Mouse (Mus musculus) megakaryocyte progenitor cell, adult 5-6 weeks (primary cell): Measurements from ENCODE around the gene Fkbp2. TPM values are rescaled to one million over a fixed set of nuclear protein-coding genes. Genes with fewer than 3 reads are reported as not detected.
"Not testable (repeated sequence)": the region's sequence is repeated elsewhere in the genome, so short reads cannot be mapped to it uniquely, and the experiment has no call there.

Experiments used
- ATAC-seq: replicated peaks from 2 replicates; pipeline ENCODE4 v1.8.0; 2016; ENCODE audit warnings: mild to moderate bottlenecking, moderate TSS enrichment, inconsistent platforms; ENCODE audit not compliant: poor library complexity
- total RNA-seq, 2 experiments: library from RNA; stranded (forward) in 1 of 2; stranded (reverse) in 1 of 2; fragments of 157-497, 149-512 nt in 1 of 2; fragments of 200-1000 nt in 1 of 2; gene quantifications; 2 replicates each; pipeline versions ENCODE4 v1.2.3 to v1.2.4; 2015 to 2017

The Fkbp2 gene
- total RNA-seq, 2 experiments from 2014 or later = 123 to 176 TPM

DNA sequence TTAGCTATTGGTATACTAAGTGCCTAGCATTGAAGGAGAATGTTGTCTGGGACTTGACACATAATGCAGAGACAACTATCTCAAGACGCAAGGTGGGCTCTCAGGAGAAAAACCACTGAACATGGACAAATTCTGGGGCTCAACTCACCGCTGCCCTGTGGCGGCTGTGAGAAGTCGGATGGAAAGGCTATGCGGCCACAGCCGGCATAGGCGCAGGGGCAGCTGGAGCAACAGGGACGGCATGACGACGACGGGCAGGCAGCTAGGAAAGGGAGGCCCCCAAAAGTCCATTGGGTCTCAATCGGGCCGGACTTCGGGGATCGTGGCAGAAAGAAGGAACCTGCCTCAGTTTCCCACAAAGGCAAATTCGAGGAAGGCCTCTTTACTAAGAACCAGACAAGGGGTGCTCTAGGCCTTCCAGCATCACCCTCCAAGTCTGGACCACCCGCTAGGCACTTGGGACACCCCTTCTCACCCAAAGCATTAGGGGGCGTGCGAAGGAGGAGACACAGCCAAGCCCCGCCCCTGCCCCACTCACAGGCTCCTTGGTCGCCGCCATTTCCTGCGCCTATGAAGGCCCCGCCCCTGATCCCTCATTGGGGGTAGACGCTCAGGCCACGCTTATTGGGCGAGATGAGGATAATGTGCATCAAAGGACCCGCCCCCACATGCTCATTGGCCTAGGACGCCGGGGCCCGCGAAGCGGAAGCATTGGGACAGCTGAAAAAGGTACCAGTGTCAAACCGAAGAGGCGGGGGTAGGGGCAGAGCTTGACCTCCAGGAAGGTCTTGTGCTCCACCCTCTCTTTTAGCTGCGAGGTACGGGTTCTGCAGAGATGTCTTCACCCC is 11.9 kb upstream of the Fkbp2 start, which contains the start of gene Dnajc4:
Gene Dnajc4, minus strand, starts transcription at position 562 of the 848 bp plus-strand sequence.
- ATAC-seq = peak; percentile 93

DNA sequence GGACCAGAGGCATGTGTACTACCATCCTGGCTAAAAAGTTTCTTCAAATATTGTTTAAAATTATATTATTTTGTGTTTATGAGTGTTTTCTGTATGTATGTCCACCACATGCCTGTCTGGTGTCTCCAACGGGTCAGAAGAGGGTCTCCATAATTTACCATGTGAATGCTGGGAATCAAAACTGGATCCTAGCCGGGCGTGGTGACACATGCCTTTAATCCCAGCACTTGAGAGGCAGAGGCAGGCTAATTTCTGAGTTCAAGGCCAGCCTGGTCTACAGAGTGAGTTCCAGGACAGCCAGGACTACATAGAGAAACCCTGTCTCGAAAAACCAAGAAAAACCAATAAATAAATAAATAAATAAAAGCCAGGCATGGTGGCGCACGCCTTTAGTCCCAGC is 10.9 kb upstream of the Fkbp2 start:
- ATAC-seq = not testable (repeated sequence)

DNA sequence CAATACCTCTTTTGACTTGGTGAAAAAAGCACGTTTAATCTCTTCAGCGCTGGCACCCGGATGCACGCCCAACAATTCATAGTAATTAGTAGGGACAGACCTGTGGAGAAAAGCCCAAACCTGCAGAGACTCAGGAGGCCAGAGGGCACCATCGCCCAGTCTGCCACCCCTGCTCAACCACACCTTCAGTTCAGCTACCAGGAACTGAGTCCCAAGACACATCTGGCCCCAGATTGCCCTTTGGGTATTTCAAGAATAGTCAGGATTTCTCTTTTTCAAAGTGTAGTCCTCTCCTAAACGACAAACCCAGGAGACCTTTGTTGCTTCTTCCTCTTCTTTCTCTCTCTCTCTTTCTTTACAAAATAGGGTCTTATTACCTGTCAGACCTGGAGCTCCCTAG is 10.4 kb upstream of the Fkbp2 start:
- no peak for ATAC-seq

DNA sequence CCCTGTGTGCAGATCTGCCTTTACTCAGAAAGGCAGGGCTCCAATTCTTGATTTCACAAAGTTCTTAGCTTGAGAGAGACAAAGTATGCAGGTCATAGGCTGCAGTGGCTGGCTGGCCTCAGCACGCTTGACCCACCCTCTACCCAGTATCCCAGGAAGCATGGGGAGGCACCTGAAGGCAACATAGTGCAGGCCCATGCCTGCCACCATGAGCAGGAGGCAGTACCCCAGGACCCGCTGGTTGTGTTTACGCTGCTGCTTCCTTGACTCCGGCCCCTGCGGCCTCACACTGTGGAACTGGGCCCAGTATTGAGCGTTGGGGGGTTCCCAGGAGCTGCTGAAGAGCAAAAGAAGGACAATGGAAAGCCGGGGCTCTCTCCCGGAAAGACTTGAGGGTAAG is 8.9 kb upstream of the Fkbp2 start:
- ATAC-seq = no peak

DNA sequence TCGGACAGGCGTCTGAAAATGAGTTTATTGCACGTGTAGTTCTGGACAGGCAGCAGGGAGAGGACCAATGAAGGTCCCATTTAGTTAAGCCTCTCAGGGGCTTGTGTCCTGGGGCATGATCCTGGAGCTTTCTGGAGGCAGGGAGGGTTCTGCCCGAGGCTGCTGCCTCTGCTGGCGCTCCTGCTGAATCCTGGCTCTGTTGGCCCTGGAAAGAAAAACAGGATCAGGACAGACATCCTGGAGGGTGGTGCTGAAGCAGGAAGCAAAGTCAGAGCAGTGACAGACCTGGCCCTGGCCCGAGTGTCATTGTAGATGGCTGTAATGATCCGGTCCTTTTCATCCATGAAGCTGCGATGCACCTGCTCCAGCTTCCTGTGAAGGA is 7.6 kb upstream of the Fkbp2 start:
- no peak for ATAC-seq

DNA sequence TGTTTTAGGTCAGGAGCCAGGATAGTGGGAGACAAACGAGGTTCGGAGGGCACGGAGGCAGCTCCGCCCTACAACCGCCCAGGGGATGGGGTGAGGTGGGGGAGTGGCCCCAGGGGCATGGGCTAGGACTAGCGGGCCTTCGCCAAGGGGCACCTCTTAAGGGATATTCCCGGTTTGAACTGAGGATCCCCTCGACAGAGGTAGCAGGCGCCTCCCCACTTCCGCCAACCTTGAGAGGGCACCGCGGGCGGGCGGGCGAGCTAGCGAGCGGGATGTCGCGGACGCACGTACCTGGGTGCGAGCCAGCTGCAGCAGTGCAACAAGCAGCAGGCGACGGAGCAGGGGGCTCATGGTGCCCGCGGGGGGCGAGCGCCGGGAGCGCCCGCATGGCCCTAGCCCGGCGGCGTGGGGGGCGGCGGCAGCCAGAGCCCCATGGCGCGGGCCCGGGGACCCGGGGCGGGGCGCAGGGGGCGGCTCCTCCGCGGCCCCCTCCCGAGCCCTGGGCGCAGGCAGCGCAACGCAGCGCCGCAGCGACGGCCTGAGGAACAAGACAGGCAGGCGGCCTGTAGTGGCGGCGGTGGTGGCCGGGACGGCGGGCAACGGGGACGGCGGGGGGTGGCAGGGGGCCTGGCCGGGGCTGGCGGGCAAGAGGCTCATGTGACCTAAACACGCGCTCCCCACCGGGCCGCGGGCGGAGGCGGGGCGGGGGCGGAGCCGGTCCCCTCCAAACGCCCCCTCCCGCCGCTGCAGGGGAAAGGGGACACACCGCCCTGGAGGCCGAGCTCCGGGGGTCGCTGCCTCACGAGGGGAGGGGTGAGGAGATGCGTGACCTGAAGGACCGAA is 7.0 kb upstream of the Fkbp2 start, which contains the start of gene Vegfb:
Gene Vegfb, minus strand, starts transcription at position 591 of the 843 bp plus-strand sequence.
- peak; percentile 42 for ATAC-seq

DNA sequence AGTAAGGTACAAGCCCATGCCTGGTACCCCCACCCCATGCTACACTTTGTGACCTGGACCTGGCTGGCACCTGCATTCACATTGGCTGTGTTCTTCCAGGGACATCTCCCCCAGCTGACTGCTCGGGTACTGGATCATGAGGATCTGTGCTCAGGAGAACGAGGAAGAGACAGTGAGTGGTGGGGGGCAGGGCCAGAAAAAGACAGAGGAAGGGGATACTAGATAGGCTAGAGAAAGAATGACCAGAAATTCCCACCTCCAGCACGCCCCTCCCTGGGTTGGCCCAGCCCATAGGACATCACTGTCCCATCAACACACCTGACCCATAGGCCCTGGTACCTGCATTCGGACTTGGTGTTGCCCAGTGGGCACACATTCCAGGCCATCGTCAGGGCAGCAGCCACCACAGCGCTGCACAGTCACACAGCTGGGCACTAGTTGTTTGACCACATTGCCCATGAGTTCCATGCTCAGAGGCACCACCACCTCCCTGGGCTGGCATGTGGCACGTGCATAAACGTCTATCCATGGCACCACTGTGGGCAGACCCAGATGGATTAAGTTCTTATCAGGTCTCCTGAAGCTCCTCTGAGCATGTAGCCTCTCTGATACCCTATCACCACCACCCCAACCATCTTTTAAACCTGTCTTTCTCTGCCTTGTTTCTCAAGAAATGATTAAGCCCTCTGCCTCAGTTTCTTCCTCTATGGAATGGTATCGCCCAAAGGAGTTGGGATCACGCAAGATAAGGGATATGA is 5.8 kb upstream of the Fkbp2 start:
- ATAC-seq = peak; percentile 81

DNA sequence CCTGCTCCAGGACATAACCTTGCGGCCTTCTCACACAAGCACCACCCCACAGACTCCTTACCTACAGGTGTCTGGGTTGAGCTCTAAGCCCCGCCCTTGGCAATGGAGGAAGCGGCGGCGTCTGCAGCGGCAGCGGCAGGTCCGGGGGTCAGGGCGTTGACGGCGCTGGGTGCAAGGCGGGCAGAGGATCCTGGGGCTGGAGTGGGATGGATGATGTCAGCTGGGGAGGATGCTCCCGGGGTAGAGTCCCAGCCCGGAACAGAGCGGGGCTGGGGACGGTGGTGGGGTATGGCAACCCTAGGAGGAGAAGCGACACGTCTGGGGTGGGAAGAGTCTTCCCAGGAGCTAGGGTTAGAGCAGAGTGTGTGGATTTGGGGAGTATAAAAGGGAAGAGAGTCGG is 5.0 kb upstream of the Fkbp2 start:
- no peak for ATAC-seq

DNA sequence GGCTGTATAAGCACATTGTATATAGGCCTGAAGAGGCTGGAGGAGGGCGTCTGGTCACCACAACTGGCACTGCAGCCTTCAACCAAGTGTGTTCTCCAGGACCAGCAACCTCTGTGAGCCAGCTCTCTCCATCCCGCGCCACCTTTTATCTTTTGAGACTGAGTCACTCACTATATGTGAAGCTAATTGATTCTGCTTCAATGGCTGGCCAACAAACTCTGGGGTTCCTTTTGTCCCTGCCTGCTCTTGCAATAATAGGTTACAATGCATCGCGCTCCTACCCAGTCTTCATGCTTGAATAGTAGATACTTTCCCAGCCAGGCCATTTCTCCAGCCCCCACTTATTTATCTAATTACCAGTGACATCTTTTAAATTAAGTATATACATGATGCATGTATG is 3.3 kb upstream of the Fkbp2 start:
- no peak for ATAC-seq

DNA sequence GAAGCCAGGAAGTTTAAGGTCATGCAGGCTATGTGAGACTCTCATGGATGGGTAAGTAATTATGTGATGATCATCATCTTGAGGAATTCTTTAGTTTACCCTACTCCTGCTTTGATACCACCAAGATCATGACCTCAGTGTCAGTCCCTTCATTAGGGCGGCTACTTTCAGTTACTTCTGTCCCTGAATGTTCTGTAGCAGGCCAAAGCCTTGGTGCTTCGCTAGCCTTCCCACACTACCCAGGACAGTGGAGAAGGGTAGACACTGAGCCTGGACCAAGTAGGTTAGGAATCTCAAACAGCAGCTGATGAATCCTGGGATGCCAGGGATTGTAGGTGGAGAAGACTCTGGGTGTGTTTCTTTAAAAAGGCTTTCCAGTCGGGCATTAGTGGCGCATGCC is 1.2 kb upstream of the Fkbp2 start:
- ATAC-seq = no peak

DNA sequence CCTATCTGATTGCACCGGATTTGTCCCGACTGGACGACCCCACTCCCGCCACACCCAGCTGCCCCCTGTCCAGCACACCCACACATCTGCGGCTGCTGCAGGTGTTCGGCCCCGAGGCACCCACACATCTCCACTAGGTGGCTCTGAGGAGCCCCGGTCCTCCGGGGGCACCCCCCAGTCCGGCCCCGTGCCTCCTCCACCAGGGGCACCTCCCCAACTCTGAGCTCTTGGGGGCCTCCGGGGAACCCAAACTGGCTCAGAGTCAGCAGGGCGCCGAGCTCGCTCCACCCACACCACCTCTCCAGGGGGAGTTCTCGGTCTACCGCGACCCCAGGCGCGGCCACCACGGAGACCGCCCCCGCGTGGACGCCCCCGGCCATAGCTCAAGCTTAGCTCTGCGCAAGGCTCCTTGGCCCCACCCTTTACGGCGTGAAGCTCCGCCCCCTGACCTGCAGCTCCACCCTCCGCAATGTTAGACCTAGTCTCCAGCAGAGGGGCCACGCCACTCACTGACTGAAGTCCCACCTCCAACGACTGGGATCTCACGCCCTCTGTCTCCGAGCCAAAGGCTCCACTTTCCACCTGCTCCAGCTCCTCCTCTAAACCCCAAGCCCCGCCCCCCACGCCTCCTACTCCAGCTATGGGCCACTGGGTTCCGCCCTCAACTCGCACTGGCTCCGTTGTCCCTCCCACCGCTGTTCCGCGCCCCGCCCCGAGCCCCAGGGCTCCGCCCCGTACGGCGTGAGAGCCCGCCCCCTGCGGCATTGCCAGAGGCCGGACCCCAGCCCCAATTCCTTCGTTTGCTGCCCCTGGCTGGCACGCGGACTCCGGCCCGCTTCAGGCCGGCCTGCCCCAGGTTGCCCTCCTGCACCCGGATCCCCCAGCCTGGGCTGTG is 568 bp downstream of the Fkbp2 start:
- ATAC-seq = peak; percentile 77

DNA sequence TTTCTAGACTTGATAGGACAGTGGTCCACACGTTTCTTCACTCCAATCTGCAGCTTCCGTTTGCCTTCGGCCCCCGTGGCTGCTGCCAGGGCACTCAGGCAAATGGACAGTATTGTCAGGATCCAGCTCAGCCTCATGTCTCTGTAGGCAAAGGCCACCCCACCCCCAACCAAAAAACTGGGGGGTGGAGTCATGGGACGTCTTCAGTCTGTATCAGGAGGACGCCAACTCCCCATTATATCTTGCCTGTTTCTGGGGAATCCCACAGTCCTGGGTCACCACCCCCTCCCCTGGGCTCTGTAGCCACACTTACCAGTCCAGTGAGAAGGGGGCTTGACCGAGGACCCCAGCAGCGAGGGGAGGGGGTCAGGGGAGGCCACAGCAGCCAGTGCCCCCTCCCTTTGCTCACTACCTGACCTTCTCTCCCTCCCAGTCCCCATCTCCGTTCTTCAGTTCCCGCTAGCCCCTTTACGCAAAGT is 1.3 kb downstream of the Fkbp2 start:
- ATAC-seq = no peak

DNA sequence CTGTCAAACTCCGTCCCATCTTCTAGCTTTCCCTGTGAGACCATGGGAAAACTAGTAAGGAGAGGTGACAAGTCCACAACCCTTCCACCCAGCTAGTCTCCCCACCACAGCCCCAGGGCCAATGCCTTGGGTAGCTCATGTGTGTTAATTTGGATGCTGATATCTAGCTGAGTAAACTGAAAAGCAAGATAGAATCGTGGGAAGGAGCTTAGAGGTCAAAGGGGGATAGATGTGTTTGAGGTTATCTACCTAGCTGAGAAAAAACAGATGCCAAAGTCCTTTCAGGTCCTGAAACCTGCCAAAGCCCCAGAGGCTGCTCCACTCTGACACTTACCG is 1.7 kb downstream of the Fkbp2 start:
- ATAC-seq = no peak

DNA sequence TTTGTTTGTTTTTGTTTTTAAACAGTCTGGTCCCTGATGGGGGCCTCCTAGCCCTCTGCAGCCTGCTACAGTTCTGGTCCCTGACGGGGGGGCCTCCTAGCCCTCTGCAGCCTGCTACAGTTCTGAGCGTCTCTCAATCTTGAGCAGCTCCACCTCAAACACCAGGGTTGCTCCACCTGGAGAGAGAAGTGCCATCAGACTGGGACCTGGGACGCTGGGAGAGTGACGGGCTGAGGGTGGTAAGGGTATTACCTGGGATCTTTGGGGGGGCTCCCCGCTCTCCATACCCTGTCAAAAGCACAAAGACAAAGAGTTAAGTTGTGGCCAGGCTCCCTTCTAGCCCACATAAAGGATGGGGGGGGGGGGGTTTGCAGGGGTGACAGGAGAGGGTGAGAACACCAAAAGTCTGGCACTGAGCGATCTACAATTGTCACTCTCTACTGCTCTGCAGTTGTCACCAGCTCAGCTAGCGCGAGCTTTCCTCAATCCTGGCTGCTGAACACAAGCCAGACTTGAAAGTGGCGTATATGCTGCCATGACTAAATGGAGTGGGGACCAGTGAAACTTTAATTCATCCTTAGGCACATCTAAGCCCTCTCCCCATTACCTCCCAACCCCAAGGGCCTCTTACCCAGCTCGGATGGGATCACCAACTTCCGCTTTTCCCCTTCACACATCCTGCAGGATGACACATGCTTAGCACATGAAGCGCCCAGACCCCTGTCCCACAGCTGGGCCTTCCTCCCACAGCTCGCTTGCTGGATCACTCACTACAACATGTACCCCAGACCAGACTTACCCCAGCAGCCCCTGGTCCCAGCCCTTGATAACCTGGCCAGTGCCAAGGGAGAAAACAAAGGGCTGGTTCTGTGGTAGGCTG is 2.3 kb downstream of the Fkbp2 start:
- ATAC-seq = no peak

DNA sequence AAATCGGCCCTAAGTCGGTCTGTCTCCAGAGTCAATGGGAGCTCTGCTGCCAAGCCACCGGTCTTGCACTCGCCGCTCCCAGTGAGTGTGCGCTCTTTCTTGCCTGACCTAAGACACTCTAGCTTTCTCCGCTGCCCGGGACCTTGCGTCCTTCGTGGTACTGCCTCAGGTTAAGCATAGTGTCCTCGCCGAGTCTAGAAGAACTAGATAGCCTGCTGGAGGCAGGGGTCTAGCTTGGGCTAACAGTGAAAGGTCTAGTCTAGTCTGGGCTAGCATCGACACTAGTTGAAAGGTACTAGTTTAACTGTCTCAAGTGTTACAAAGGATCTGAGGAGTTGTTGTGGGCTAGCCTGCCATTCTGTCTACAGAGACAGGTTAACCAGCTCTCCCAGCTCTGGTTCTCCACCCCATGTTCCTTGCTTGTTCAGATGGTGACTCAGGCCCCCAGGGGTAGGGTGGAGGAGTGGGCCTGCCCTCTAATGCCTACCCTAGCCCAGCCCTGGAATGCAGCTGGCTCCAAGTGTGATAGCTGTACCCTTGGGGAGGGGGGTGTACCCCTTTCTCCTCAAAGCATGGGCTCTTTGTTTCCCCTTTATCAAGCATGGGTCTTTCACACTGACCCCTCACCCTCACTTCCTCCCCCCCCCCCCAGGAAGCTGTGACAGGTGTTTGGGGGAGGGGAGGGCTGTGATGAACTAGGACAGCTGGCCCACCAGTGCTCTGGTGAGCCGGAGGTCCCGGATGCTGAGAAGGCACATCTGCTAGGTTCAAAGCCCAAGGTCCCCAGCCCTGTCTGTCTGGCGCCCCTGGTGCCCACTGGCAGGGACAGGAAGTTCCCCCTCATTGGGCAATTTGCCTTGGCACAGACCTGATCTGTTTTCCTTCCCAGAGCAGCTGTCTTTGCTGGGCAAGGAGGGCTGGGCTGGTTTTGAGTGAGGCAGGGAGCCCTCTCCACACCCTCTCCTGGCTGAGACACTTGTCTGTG is 4.5 kb downstream of the Fkbp2 start, which contains the start of gene Plcb3:
Gene Plcb3, minus strand, starts transcription at position 934 of the 985 bp plus-strand sequence.
- ATAC-seq = peak; percentile 17

DNA sequence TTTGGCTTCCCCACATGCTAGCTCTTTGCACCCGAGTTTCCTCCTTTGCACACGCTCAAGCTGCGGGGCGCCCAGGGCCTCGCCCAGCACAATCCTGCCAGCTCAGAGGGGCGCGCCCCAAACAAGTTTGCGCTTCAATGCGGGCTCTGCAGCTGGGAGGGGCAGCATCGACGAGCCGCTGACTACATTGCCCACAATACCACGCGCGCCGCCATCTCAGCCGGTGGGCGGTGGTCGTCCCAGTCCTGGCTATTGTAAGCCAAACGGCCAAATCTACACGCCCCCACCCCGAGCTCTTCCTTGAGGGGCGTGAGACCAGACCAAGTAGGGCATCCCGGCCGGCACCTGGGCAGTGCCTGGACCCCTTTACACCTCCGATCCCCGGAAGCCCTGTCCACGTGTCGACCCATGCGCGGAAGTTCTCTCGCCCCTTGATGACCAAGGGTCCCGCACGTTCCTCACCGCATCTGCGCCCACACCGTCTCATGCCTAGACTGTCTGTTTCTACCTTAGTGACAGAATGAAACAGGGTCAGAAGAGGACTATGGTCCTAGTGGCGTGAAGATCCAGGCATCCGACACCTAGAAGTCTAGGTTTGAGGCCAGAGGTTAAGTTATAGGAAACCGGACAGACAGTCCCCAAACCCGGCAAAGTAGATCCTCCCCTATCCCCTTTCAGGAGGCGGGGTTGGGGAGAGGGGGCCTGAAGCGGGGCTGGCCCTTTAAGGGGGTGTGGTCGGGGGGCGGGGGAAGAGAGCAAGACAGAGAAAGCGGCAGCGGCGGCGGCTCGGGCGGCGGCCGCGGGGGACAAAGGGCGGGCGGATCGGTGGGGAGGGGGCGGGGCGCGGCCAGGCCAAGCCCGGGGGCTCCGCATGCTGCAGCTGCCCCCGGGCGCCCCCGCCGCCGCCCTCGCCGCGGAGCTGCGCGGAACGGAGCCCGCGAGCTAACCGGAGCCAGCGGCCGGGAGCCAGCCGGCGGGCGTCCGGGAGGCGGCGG is 5.8 kb downstream of the Fkbp2 start, which contains the start of gene Ppp1r14b:
Gene Ppp1r14b, plus strand, starts transcription at position 758 of the 995 bp plus-strand sequence.
- peak; percentile 63 for ATAC-seq
